Mouse (Mus musculus) lung, embryonic 16.5 days (tissue): ENCODE measurements around the gene Krt28. TPM values are rescaled to one million over a fixed set of nuclear protein-coding genes. Genes with fewer than 3 reads are reported as not detected.

ENCODE experiments used
- ATAC-seq: fragments of 200-750 bp; cut with Nextera tagmentation; 2 replicates; pipeline ENCODE4 v1.8.0; 2017; ENCODE audit warnings: low read depth, mild to moderate bottlenecking, moderate library complexity
- H3K27ac ChIP-seq: fragments of 300-500 bp; sonication (generic); 2 replicates; pipeline ENCODE4 v1.5.1; 2014; ENCODE audit warnings: mild to moderate bottlenecking, control low read depth, low read length
- H3K27me3 ChIP-seq: fragments of 300-500 bp; sonication (generic); 2 replicates; pipeline ENCODE4 v1.6.1; 2014; ENCODE audit warnings: low read depth, low read length, mixed read lengths; ENCODE audit not compliant: control insufficient read depth, insufficient read depth
- H3K36me3 ChIP-seq: fragments of 300-500 bp; sonication (generic); 2 replicates; pipeline ENCODE4 v1.6.1; 2014; ENCODE audit warnings: low read length; ENCODE audit not compliant: control insufficient read depth, insufficient read depth
- H3K4me1 ChIP-seq: fragments of 300-500 bp; sonication (generic); replicated peaks from 2 replicates; pipeline ENCODE4 v1.6.1; 2014; ENCODE audit warnings: low read length, mixed read lengths; ENCODE audit not compliant: control insufficient read depth, insufficient read depth
- H3K4me2 ChIP-seq: fragments of 300-500 bp; sonication (generic); 2 replicates; pipeline ENCODE4 v1.6.1; 2014; ENCODE audit warnings: low read depth, low read length, control low read depth
- H3K4me3 ChIP-seq: fragments of 300-500 bp; sonication (generic); 2 replicates; pipeline ENCODE4 v1.5.1; 2014; ENCODE audit warnings: mild to moderate bottlenecking, low read length, control low read depth
- H3K9ac ChIP-seq: fragments of 300-500 bp; sonication (generic); 2 replicates; pipeline ENCODE4 v1.6.1; 2014; ENCODE audit warnings: low read length, control low read depth
- H3K9me3 ChIP-seq: fragments of 300-500 bp; sonication (generic); 2 replicates; pipeline ENCODE4 v1.6.1; 2016; ENCODE audit warnings: low read length; ENCODE audit not compliant: control insufficient read depth
- whole genome bisulfite sequencing: fragments of 180-500 bp; shearing (Covaris S2); extraction: QIAGEN DNeasy Blood & Tissue Kit; methylation state at CpG from one replicate; pipeline ENCODE4 v1.1.7; 2014; 5-methylcytosine and 5-hydroxymethylcytosine counted together
- polyA plus RNA-seq: library from polyadenylated mRNA; unstranded; fragments of >200 nt; fragmentation: Nextera tagmentation; extraction: Ambion mirVana; gene quantifications from 2 replicates; pipeline ENCODE4 v1.2.1, GENCODE M21; 2015

The Krt28 gene
- polyA plus RNA-seq, 1 experiment from 2014 or later, result 0.21 TPM

DNA sequence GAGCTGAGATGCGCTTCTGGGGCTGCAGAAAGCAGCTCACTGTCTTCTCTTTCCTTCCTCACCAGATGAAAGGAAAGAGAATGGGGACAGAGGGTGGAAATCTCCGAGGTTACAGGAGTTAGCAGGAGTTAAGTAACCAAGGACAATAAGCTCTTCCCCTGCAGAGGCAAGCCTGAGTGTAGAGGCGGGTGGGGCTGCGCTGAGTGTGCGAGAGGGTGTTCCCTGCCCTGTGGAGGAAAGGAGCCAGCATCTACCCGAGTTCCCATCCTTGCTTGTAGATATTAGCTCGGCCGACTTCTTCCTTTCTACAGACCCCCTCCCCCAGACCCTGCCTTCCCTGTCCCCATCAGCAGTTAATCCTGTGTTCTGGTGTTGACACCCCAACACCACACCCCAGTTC is 24.1 kb upstream of the Krt28 start:
- WGBS, result 44% methylated on average over 8 of the region's 8 CpGs
- no peak overlapping the region for H3K4me3 ChIP-seq
- H3K9me3 ChIP-seq, result no peaks in the 10 kb centered on the region
- no peaks in the 10 kb centered on the region for H3K4me1 ChIP-seq
- no peak overlapping the region for H3K4me2 ChIP-seq
- H3K27me3 ChIP-seq, result peaks cover 2% of the 10 kb centered on the region; the same call in 1 of the 2 replicates
- H3K9ac ChIP-seq, result no peak overlapping the region
- no peak overlapping the region for H3K27ac ChIP-seq
- no peak for ATAC-seq
- H3K36me3 ChIP-seq, result no peaks in the 10 kb centered on the region

GRCm38 (mm10) chr11:99398084-99398483 is 23.4 kb upstream of the Krt28 start:
- H3K27ac ChIP-seq, result no peak overlapping the region
- WGBS, result 61% methylated on average over 3 of the region's 3 CpGs

DNA sequence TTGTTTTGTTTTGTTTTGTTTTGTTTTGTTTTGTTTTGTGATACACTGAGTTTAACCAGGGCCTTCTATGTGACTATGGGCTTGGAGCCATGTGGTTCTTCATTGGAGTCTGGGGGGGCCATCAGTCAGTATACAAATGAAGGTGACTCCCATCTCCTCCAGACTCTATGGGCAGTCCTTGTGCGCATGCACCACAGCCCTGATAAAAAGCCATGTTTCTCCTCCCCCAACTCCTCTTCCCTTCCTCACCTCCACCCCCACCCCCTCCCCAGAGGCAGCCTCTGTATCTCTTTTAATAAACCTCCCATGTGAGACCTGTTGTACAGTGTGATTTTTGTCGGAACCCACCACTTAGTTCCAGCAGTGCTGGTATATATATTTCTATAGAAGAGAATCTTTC is 22.0 kb upstream of the Krt28 start:
- Histone ChIP-seq H3K4me1 (no peaks in the 10 kb centered on the region), H3K9me3 (no peaks in the 10 kb centered on the region), H3K36me3 (no peaks in the 10 kb centered on the region), H3K4me3 (no peak overlapping the region), H3K4me2 (no peak overlapping the region), H3K9ac (no peak overlapping the region), H3K27me3 (peaks cover 2% of the 10 kb centered on the region; the same call in 1 of the 2 replicates), H3K27ac (no peak overlapping the region)
- 88% methylated on average over 2 of the region's 2 CpGs for WGBS
- no peak for ATAC-seq

More at GRCm38 (mm10) chr11:99398084-99398483, 23.4 kb upstream of the Krt28 start:
- Histone ChIP-seq H3K4me2 (no peak overlapping the region), H3K27me3 (peaks cover 2% of the 10 kb centered on the region; the same call in 1 of the 2 replicates), H3K4me1 (no peaks in the 10 kb centered on the region), H3K4me3 (no peak overlapping the region), H3K9ac (no peak overlapping the region), H3K36me3 (no peaks in the 10 kb centered on the region), H3K9me3 (no peaks in the 10 kb centered on the region)
- no peak for ATAC-seq

GRCm38 (mm10) chr11:99396034-99396433 is 21.3 kb upstream of the Krt28 start:
- Histone ChIP-seq H3K27me3 (peaks cover 2% of the 10 kb centered on the region; the same call in 1 of the 2 replicates), H3K4me1 (no peaks in the 10 kb centered on the region), H3K4me3 (no peak overlapping the region), H3K27ac (no peak overlapping the region), H3K9ac (no peak overlapping the region), H3K9me3 (no peaks in the 10 kb centered on the region), H3K4me2 (no peak overlapping the region), H3K36me3 (no peaks in the 10 kb centered on the region)
- no peak for ATAC-seq
- WGBS, result 46% methylated on average over 3 of the region's 3 CpGs

DNA sequence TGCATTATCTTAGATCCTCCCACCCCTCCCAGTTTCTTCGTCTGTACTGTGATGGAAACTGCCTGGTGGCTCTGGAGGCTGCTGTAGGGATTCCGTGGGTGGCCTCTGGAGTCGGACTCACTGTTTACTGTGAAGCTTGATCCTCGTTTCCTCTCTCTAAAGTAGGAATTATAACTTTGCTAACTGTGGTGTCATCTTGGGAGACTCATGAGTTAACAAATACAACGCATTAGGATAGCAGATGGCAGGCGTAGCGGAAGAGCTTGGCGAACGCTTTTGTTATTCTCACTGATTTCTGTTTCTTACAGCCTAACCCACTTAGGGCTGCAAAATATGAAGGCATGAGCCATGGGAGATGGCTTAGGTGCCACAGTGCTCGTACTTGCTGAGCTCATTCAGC is 17.8 kb upstream of the Krt28 start:
- Histone ChIP-seq H3K4me3 (no peak overlapping the region), H3K27me3 (no peaks in the 10 kb centered on the region), H3K36me3 (no peaks in the 10 kb centered on the region), H3K27ac (no peak overlapping the region), H3K9ac (no peak overlapping the region), H3K4me2 (no peak overlapping the region), H3K4me1 (no peaks in the 10 kb centered on the region), H3K9me3 (no peaks in the 10 kb centered on the region)
- 68% methylated on average over 10 of the region's 10 CpGs for WGBS
- no peak for ATAC-seq

GRCm38 (mm10) chr11:99391375-99391774 is 16.7 kb upstream of the Krt28 start:
- no peak for ATAC-seq
- 75% methylated on average over 6 of the region's 6 CpGs for WGBS
- no peaks in the 10 kb centered on the region for H3K36me3 ChIP-seq
- no peak overlapping the region for H3K27ac ChIP-seq
- H3K4me1 ChIP-seq, result peaks cover 5% of the 10 kb centered on the region
- no peaks in the 10 kb centered on the region for H3K27me3 ChIP-seq
- H3K9ac ChIP-seq, result no peak overlapping the region
- H3K9me3 ChIP-seq, result no peaks in the 10 kb centered on the region
- no peak overlapping the region for H3K4me3 ChIP-seq
- no peak overlapping the region for H3K4me2 ChIP-seq

DNA sequence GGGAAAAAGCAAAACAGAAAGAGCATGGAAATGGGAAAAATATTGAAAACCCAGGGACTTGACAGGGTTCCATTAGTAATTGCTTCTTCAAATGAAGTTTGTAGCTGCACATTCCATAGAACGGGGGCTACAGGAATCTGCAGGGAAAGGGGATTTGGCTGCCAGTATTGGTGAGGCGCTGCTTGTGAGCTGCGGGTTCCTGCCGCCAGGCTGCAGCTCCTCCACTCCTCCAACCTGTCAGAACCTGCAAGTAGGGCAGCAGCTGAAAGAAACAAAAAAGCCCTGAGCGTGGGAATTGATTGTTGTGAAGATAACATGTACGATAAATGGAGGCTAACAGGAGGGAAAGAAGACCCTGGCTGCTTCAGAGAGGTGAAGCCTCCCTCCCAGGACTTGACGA is 16.2 kb upstream of the Krt28 start:
- no peak overlapping the region for H3K9ac ChIP-seq
- no peaks in the 10 kb centered on the region for H3K9me3 ChIP-seq
- 60% methylated on average over 7 of the region's 7 CpGs for WGBS
- no peaks in the 10 kb centered on the region for H3K36me3 ChIP-seq
- H3K4me1 ChIP-seq, result peaks cover 5% of the 10 kb centered on the region
- no peak overlapping the region for H3K4me3 ChIP-seq
- no peak overlapping the region for H3K4me2 ChIP-seq
- H3K27me3 ChIP-seq, result no peaks in the 10 kb centered on the region
- H3K27ac ChIP-seq, result no peak overlapping the region
- no peak for ATAC-seq

- Histone ChIP-seq H3K27ac (no peak within 1 kb of the TSS), H3K4me1 (peaks cover 5% of the 10 kb centered on the region), H3K4me2 (no peak within 1 kb of the TSS), H3K27me3 (no peaks in the 10 kb centered on the region), H3K4me3 (no peak within 1 kb of the TSS), H3K9ac (no peak within 1 kb of the TSS), H3K36me3 (no peaks in the 10 kb centered on the region), H3K9me3 (no peaks in the 10 kb centered on the region)
- ATAC-seq, result no peak
- WGBS, result 78% methylated on average over 4 of the region's 4 CpGs
Observed at GRCm38 (mm10) chr11:99389264-99389663, 14.6 kb upstream of the Krt28 start, which contains the start of gene Krt10. Gene Krt10 (minus strand): TSS chr11:99389364.

GRCm38 (mm10) chr11:99388661-99389060 is 14.0 kb upstream of the Krt28 start:
- Histone ChIP-seq H3K36me3 (no peaks in the 10 kb centered on the region), H3K27ac (no peak overlapping the region), H3K4me1 (peaks cover 5% of the 10 kb centered on the region), H3K27me3 (no peaks in the 10 kb centered on the region), H3K9me3 (no peaks in the 10 kb centered on the region), H3K9ac (no peak overlapping the region), H3K4me3 (no peak overlapping the region), H3K4me2 (no peak overlapping the region)
- no peak for ATAC-seq
- WGBS, result 90% methylated on average over 18 of the region's 18 CpGs
